Mouse (Mus musculus) intestine, embryonic 16.5 days (tissue): ENCODE data around the gene 0610030E20Rik. TPM values are rescaled to one million over a fixed set of nuclear protein-coding genes. Genes with fewer than 3 reads are reported as not detected.

Experiments used
- ATAC-seq: fragments of 200-750 bp; cut with Nextera tagmentation; 2 replicates; pipeline ENCODE4 v1.8.0; 2017; ENCODE audit warnings: moderate TSS enrichment, moderate library complexity
- H3K27ac ChIP-seq: fragments of 300-500 bp; sonication (generic); 2 replicates; pipeline ENCODE4 v1.5.1; 2014; ENCODE audit warnings: mild to moderate bottlenecking, low read length
- H3K27me3 ChIP-seq: fragments of 300-500 bp; sonication (generic); replicated peaks from 2 replicates; pipeline ENCODE4 v1.6.1; 2014; ENCODE audit warnings: low read length, control low read depth, mixed read lengths; ENCODE audit not compliant: control insufficient read depth, insufficient read depth
- H3K36me3 ChIP-seq: fragments of 300-500 bp; sonication (generic); 2 replicates; pipeline ENCODE4 v1.6.1; 2014; ENCODE audit warnings: low read length, control low read depth; ENCODE audit not compliant: control insufficient read depth, insufficient read depth
- H3K4me1 ChIP-seq: fragments of 300-500 bp; sonication (generic); 2 replicates; pipeline ENCODE4 v1.6.1; 2014; ENCODE audit warnings: low read length, control low read depth, mixed read lengths; ENCODE audit not compliant: control insufficient read depth, insufficient read depth
- H3K4me2 ChIP-seq: fragments of 300-500 bp; sonication (generic); 2 replicates; pipeline ENCODE4 v1.6.1; 2014; ENCODE audit warnings: low read depth, low read length, control low read depth
- H3K4me3 ChIP-seq: fragments of 300-500 bp; sonication (generic); 2 replicates; pipeline ENCODE4 v1.5.1; 2014; ENCODE audit warnings: mild to moderate bottlenecking, low read length
- H3K9ac ChIP-seq: fragments of 300-500 bp; sonication (generic); 2 replicates; pipeline ENCODE4 v1.6.1; 2014; ENCODE audit warnings: low read depth, low read length
- H3K9me3 ChIP-seq: fragments of 300-500 bp; sonication (generic); 2 replicates; pipeline ENCODE4 v1.6.1; 2016; ENCODE audit warnings: low read length, control low read depth; ENCODE audit not compliant: control insufficient read depth
- WGBS: fragments of 180-500 bp; shearing (Covaris S2); extraction: QIAGEN DNeasy Blood & Tissue Kit; methylation state at CpG from one replicate; pipeline ENCODE4 v1.1.7; 2014; 5-methylcytosine and 5-hydroxymethylcytosine counted together
- polyA plus RNA-seq: library from polyadenylated mRNA; unstranded; fragments of >200 nt; fragmentation: Nextera tagmentation; extraction: Ambion mirVana; gene quantifications from 2 replicates; pipeline ENCODE4 v1.2.1, GENCODE M21; 2015

The 0610030E20Rik gene
- polyA plus RNA-seq, 1 experiment from 2014 or later = 27.6 TPM

- no peak overlapping the region for H3K27ac ChIP-seq
- no peaks in the 10 kb centered on the region for H3K27me3 ChIP-seq
- H3K36me3 ChIP-seq = peaks cover 9% of the 10 kb centered on the region
- peaks cover 18% of the 10 kb centered on the region for H3K4me1 ChIP-seq
- H3K9ac ChIP-seq = no peak overlapping the region
- WGBS = 84% methylated on average over 4 of the region's 4 CpGs
- ATAC-seq = no peak
- no peaks in the 10 kb centered on the region for H3K9me3 ChIP-seq
- no peak overlapping the region for H3K4me2 ChIP-seq
- H3K4me3 ChIP-seq = no peak overlapping the region
Observed at GRCm38 (mm10) chr6:72385258-72385657, 38.1 kb downstream of the 0610030E20Rik start.

- no peak overlapping the region for H3K4me3 ChIP-seq
- WGBS = 86% methylated on average over 2 of the region's 2 CpGs
Observed at GRCm38 (mm10) chr6:72386561-72386960, 39.4 kb downstream of the 0610030E20Rik start.

GRCm38 (mm10) chr6:72387816-72388215 is 40.7 kb downstream of the 0610030E20Rik start:
- H3K4me1 ChIP-seq = peaks cover 24% of the 10 kb centered on the region
- ATAC-seq = no peak
- no peak overlapping the region for H3K4me2 ChIP-seq
- H3K4me3 ChIP-seq = no peak overlapping the region
- 77% methylated on average over 3 of the region's 3 CpGs for WGBS
- no peaks in the 10 kb centered on the region for H3K27me3 ChIP-seq
- H3K27ac ChIP-seq = no peak overlapping the region
- H3K9me3 ChIP-seq = no peaks in the 10 kb centered on the region
- H3K36me3 ChIP-seq = peaks cover 9% of the 10 kb centered on the region
- H3K9ac ChIP-seq = no peak overlapping the region

More at GRCm38 (mm10) chr6:72386561-72386960, 39.4 kb downstream of the 0610030E20Rik start:
- no peaks in the 10 kb centered on the region for H3K9me3 ChIP-seq
- no peak overlapping the region for H3K27ac ChIP-seq
- no peak for ATAC-seq
- H3K4me1 ChIP-seq = peaks cover 24% of the 10 kb centered on the region
- H3K4me2 ChIP-seq = no peak overlapping the region
- no peak overlapping the region for H3K9ac ChIP-seq
- no peaks in the 10 kb centered on the region for H3K27me3 ChIP-seq
- peaks cover 9% of the 10 kb centered on the region for H3K36me3 ChIP-seq

GRCm38 (mm10) chr6:72388266-72388665 is 41.1 kb downstream of the 0610030E20Rik start:
- Histone ChIP-seq H3K4me3 (no peak overlapping the region; the same call in 1 of the 2 replicates), H3K9ac (no peak overlapping the region), H3K4me2 (no peak overlapping the region), H3K36me3 (peaks cover 9% of the 10 kb centered on the region), H3K27ac (no peak overlapping the region), H3K27me3 (no peaks in the 10 kb centered on the region), H3K4me1 (peaks cover 24% of the 10 kb centered on the region), H3K9me3 (no peaks in the 10 kb centered on the region)
- WGBS = 64% methylated on average over 10 of the region's 10 CpGs
- no peak for ATAC-seq

GRCm38 (mm10) chr6:72388791-72389329 is 41.7 kb downstream of the 0610030E20Rik start:
- ATAC-seq = no peak
- H3K27me3 ChIP-seq = no peaks in the 10 kb centered on the region
- H3K36me3 ChIP-seq = peaks cover 9% of the 10 kb centered on the region
- H3K4me3 ChIP-seq = peak overlapping the region; percentile 56
- WGBS = 76% methylated on average over 6 of the region's 6 CpGs
- H3K4me2 ChIP-seq = peak overlapping the region; percentile 81
- H3K9me3 ChIP-seq = no peaks in the 10 kb centered on the region
- peak overlapping the region; percentile 87 for H3K9ac ChIP-seq
- H3K27ac ChIP-seq = 0 out of 2 replicates have a peak overlapping the region, but pooled peaks have one; percentile 93
- H3K4me1 ChIP-seq = peaks cover 24% of the 10 kb centered on the region

- peaks cover 24% of the 10 kb centered on the region for H3K4me1 ChIP-seq
- peaks cover 9% of the 10 kb centered on the region for H3K36me3 ChIP-seq
- 11% methylated on average over 13 of the region's 13 CpGs for WGBS
Observed at GRCm38 (mm10) chr6:72389471-72389940, 42.4 kb downstream of the 0610030E20Rik start.

GRCm38 (mm10) chr6:72389941-72390771 is 43.0 kb downstream of the 0610030E20Rik start, which contains the start of gene Vamp8:
Vamp8 (minus strand) TSS chr6:72390703.
- WGBS = 1% methylated on average over 33 of the region's 33 CpGs
- H3K9me3 ChIP-seq = no peaks in the 10 kb centered on the region
- peak within 1 kb of the TSS; percentile 87 for H3K9ac ChIP-seq
- peak within 1 kb of the TSS; percentile 56 for H3K4me3 ChIP-seq
- H3K27ac ChIP-seq = peak within 1 kb of the TSS; percentile 93
- H3K27me3 ChIP-seq = no peaks in the 10 kb centered on the region
- peaks cover 24% of the 10 kb centered on the region for H3K4me1 ChIP-seq
- peaks cover 6% of the 10 kb centered on the region for H3K36me3 ChIP-seq
- peak; percentile 90 for ATAC-seq
- H3K4me2 ChIP-seq = peak within 1 kb of the TSS; percentile 81

More at GRCm38 (mm10) chr6:72389471-72389940, 42.4 kb downstream of the 0610030E20Rik start:
- Histone ChIP-seq H3K9ac (peak overlapping the region; percentile 87), H3K4me3 (peak overlapping the region; percentile 56), H3K9me3 (no peaks in the 10 kb centered on the region), H3K27ac (peak overlapping the region; percentile 93), H3K4me2 (peak overlapping the region; percentile 81), H3K27me3 (no peaks in the 10 kb centered on the region)
- ATAC-seq = peak; percentile 78

GRCm38 (mm10) chr6:72390795-72391521 is 43.8 kb downstream of the 0610030E20Rik start:
- H3K36me3 ChIP-seq = peaks cover 4% of the 10 kb centered on the region
- H3K27me3 ChIP-seq = no peaks in the 10 kb centered on the region
- H3K9me3 ChIP-seq = no peaks in the 10 kb centered on the region
- peak overlapping the region; percentile 93 for H3K27ac ChIP-seq
- H3K4me2 ChIP-seq = peak overlapping the region; percentile 81
- H3K4me1 ChIP-seq = peaks cover 24% of the 10 kb centered on the region
- H3K9ac ChIP-seq = peak overlapping the region; percentile 87
- H3K4me3 ChIP-seq = peak overlapping the region; percentile 56
- peak; percentile 57 for ATAC-seq
- WGBS = 13% methylated on average over 12 of the region's 12 CpGs

GRCm38 (mm10) chr6:72392341-72392740 is 45.2 kb downstream of the 0610030E20Rik start:
- WGBS = 93% methylated on average over 5 of the region's 5 CpGs
- no peak overlapping the region for H3K27ac ChIP-seq
- H3K4me3 ChIP-seq = no peak overlapping the region

More at GRCm38 (mm10) chr6:72392341-72392740, 45.2 kb downstream of the 0610030E20Rik start:
- ATAC-seq = no peak
- no peak overlapping the region for H3K9ac ChIP-seq
- H3K4me1 ChIP-seq = peaks cover 24% of the 10 kb centered on the region
- H3K4me2 ChIP-seq = no peak overlapping the region
- no peaks in the 10 kb centered on the region for H3K27me3 ChIP-seq
- H3K9me3 ChIP-seq = no peaks in the 10 kb centered on the region
- H3K36me3 ChIP-seq = no peaks in the 10 kb centered on the region; the same call in 1 of the 2 replicates
